Comparison of ENCODE assay signal across 22 mouse cellular contexts in genomic region chr2:93043449-93044157, GRCm38 (mm10). TPM values are rescaled to one million over a fixed set of nuclear protein-coding genes. Genes with fewer than 3 reads are reported as not detected.
DNase-seq lines count a peak whose midpoint lies in the region; ATAC-seq and TF ChIP-seq lines count a peak whose summit lies in the region.
"Had no signal": no experiment of that assay in that cellular context is flagged by ENCODE, and none has a peak within 500 bp of the region (broad histone marks: within the 10 kb centered on the region; RNA-seq: fewer than 3 reads in every experiment).

No protein-coding gene starts in this region.

- H3K4me3 ChIP-seq in heart, embryonic 14.5 days (ENCODE audit: control insufficient read depth in 1 of 2, insufficient read depth in 1 of 2, low read depth in 1 of 2, low read length in 2 of 2), result no peak overlapping the region
- H3K4me3 ChIP-seq in kidney, embryonic 16.5 days (ENCODE audit: low read length), result no peak overlapping the region
- H3K4me3 ChIP-seq in G1E (ENCODE audit: low read depth, low read length), result peak overlapping the region; percentile 84; the same call in 1 of the 2 replicates
- H3K4me3 ChIP-seq: erythroblast, embryonic 14.5 days; forebrain, embryonic 15.5 days had no signal

- no peaks in the 10 kb centered on the region for H3K9me3 ChIP-seq in heart, embryonic 14.5 days (ENCODE audit: control insufficient read depth, low read length)
- no peaks in the 10 kb centered on the region for H3K9me3 ChIP-seq in kidney, embryonic 16.5 days (ENCODE audit: low read length)
- no peaks in the 10 kb centered on the region for H3K9me3 ChIP-seq in G1E (replicated peaks)
- H3K9me3 ChIP-seq: forebrain, embryonic 15.5 days; hindbrain, embryonic 15.5 days; limb, embryonic 15.5 days; midbrain, embryonic 10.5 days had no signal

- H3K4me2 ChIP-seq in heart, embryonic 14.5 days (ENCODE audit: low read length), result no peak overlapping the region
- 0 out of 2 replicates have a peak overlapping the region, but pooled peaks have one; percentile 88 for H3K4me2 ChIP-seq in kidney, embryonic 16.5 days (replicated peaks; ENCODE audit: low read depth, low read length)

- peaks cover 36 to 59% of the 10 kb centered on the region in 2 experiments for H3K4me1 ChIP-seq in heart, embryonic 14.5 days (ENCODE audit: control insufficient read depth in 2 of 2, insufficient read depth in 2 of 2, low read length in 2 of 2)
- H3K4me1 ChIP-seq in kidney, embryonic 16.5 days (ENCODE audit: insufficient read depth, low read length), result peaks cover 61% of the 10 kb centered on the region
- H3K4me1 ChIP-seq in G1E (ENCODE audit: insufficient read depth, low read depth, low read length), result peaks cover 84% of the 10 kb centered on the region

- DNase-seq in heart, adult 11 months, result no peak
- no peak for DNase-seq in kidney, postnatal 36 days
- DNase-seq in G1E (ENCODE audit: low spot score) (peak; percentile 27), MEL-GATA-1-ER (ENCODE audit: extremely low read depth, low read depth) (peak; percentile 37)
- DNase-seq in lung, postnatal 14 days, result no peak
- no peak for DNase-seq in Muller cell, postnatal 12 days (ENCODE audit: inconsistent ontology term)
- DNase-seq: adrenal gland, postnatal 14 days; cerebellum, adult 11 months; cerebellum, postnatal 25 days; gastrocnemius, postnatal 14 days; kidney, adult 11 months; lung, postnatal 10 days; right cerebral cortex, postnatal 25 days; thymus, adult 2 months had no signal

- WGBS in heart, embryonic 14.5 days, result 70% methylated on average over 3 of the region's 3 CpGs
- WGBS in kidney, embryonic 16.5 days, result 46% methylated on average over 3 of the region's 3 CpGs

- no peaks in the 10 kb centered on the region for H3K27me3 ChIP-seq in heart, embryonic 14.5 days (ENCODE audit: control insufficient read depth, insufficient read depth, low read length)
- H3K27me3 ChIP-seq in kidney, embryonic 16.5 days (ENCODE audit: insufficient read depth, low read length), result no peaks in the 10 kb centered on the region
- H3K27me3 ChIP-seq in G1E (ENCODE audit: insufficient read depth, low read length), result peaks cover 7% of the 10 kb centered on the region; the same call in 1 of the 2 replicates
- H3K27me3 ChIP-seq: forebrain, embryonic 15.5 days; hindbrain, embryonic 15.5 days; limb, embryonic 15.5 days had no signal

- TF ChIP-seq CTCF in G1E (IDR thresholded peaks at IDR 0.05; ENCODE audit: low read depth, low read length), result no peak

- ATAC-seq in heart, embryonic 14.5 days (ENCODE audit: insufficient number of reproducible peaks, insufficient read depth, low FRiP score, low read depth), result no peak
- no peak for ATAC-seq in kidney, embryonic 16.5 days (ENCODE audit: low FRiP score, low TSS enrichment)
- ATAC-seq in G1E (ENCODE audit: extremely low read depth, insufficient number of reproducible peaks, low FRiP score, poor library complexity, severe bottlenecking), result peak; percentile 37
- ATAC-seq: activated CD4-positive, CD25-positive, alpha-beta regulatory T cell, adult 4 months; forebrain, embryonic 15.5 days had no signal

- H3K27ac ChIP-seq in heart, embryonic 14.5 days (replicated peaks in 1 of 2; ENCODE audit: control insufficient read depth in 1 of 2, insufficient read depth in 1 of 2, low read depth in 2 of 2, low read length in 2 of 2), result no peak overlapping the region
- H3K27ac ChIP-seq in kidney, embryonic 16.5 days (ENCODE audit: low read length), result no peak overlapping the region
- H3K27ac ChIP-seq: forebrain, embryonic 15.5 days; hindbrain, embryonic 15.5 days; limb, embryonic 15.5 days had no signal

- peaks cover 8% of the 10 kb centered on the region for H3K36me3 ChIP-seq in heart, embryonic 14.5 days (ENCODE audit: control insufficient read depth, insufficient read depth, low read length)
- H3K36me3 ChIP-seq in kidney, embryonic 16.5 days (ENCODE audit: insufficient read depth, low read length), result no peaks in the 10 kb centered on the region
- peaks cover 41% of the 10 kb centered on the region for H3K36me3 ChIP-seq in G1E (replicated peaks)
- H3K36me3 ChIP-seq: forebrain, embryonic 15.5 days; hindbrain, embryonic 15.5 days; midbrain, embryonic 10.5 days had no signal

- peak overlapping the region; percentile 99; the same call in 1 of the 2 replicates for H3K9ac ChIP-seq in heart, embryonic 14.5 days (ENCODE audit: low read length)
- H3K9ac ChIP-seq in kidney, embryonic 16.5 days (replicated peaks; ENCODE audit: low read length), result no peak overlapping the region; the same call in 1 of the 2 replicates
- H3K9ac ChIP-seq: forebrain, embryonic 15.5 days; hindbrain, embryonic 15.5 days had no signal

RNA-seq across cellular contexts. Expression of gene Prdm11, which starts 2.4 kb away (rescaled TPM):
- 3.3 and 4.2 TPM in 2 replicates for polyA plus RNA-seq in heart, embryonic 14.5 days (2014; fragmentation: Nextera tagmentation; extraction: Ambion mirVana)
- 5.5 and 6.2 TPM in 2 replicates for polyA plus RNA-seq in kidney, embryonic 16.5 days (2015; fragmentation: Nextera tagmentation; extraction: Ambion mirVana)
- total RNA-seq in G1E (2014; fragmentation: Nextera tagmentation) (69.1 and 87.1 TPM in 2 replicates), G1E (2017) (33.8 and 34.4 TPM in 2 replicates)
- polyA plus RNA-seq in G1E (2012), result 122 and 125 TPM in 2 replicates

Comparison
In these comparisons a context has a peak if more than half of its experiments do, and no peak if none do; other contexts are left out.
1. DNase-seq: peak in G1E (single experiment) and MEL-GATA-1-ER (single experiment); none in heart, adult 11 months (single experiment), kidney, postnatal 36 days (0 of 2), lung, postnatal 14 days (single experiment) and Muller cell, postnatal 12 days (single experiment).
2. RNA of gene Prdm11, which starts 2.4 kb away (polyA plus RNA-seq): 122 to 125 TPM in G1E; 5.5 to 6.2 TPM in kidney, embryonic 16.5 days and 3.3 to 4.2 TPM in heart, embryonic 14.5 days; every median in the first group is over 10 times any median in the second.